Mouse (Mus musculus): ENCODE data around the gene Stk11. TPM values are rescaled to one million over a fixed set of nuclear protein-coding genes. Genes with fewer than 3 reads are reported as not detected.

The Stk11 gene
- total and polyA plus RNA-seq, 2 experiments from 2014 or later: 15.0 to 86.4 TPM

DNA sequence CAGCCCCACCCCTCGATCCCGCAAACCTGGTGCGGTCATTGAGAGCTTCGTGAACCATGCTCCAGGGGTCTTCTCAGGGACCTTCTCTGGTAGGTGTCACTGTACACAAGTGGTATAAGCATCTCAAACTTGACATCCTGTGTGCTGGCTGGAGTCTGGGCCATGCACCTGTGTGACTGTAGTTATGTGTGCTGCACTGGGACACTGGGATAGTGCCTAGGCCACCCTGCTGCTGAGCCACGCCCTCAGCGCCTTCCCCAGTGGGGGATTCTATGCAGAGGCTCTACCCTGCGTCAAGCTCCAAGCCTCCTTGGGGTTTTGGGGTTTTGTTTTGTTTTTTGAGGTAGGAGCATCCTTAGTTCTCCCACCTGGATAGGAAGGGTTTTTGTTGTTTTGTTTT, 38.8 kb downstream of the Stk11 start:
- 75% methylated on average over 7 of the region's 7 CpGs for WGBS
- peaks cover 40% of the 10 kb centered on the region for H3K36me3 ChIP-seq (ENCODE audit: insufficient read depth, low read length)
- H3K4me3 ChIP-seq (ENCODE audit: low read length): no peak overlapping the region
- H3K4me2 ChIP-seq (ENCODE audit: low read depth, low read length): no peak overlapping the region
- H3K27ac ChIP-seq: peak overlapping the region; percentile 96; the same call in 1 of the 2 replicates
- no peaks in the 10 kb centered on the region for H3K27me3 ChIP-seq (ENCODE audit: insufficient read depth, low read length)
- no peaks in the 10 kb centered on the region for H3K9me3 ChIP-seq (ENCODE audit: low read length)
- peaks cover 19% of the 10 kb centered on the region; the same call in 1 of the 2 replicates for H3K4me1 ChIP-seq (ENCODE audit: insufficient read depth, low read length)
- TF ChIP-seq CTCF (IDR thresholded peaks at IDR 0.05; ENCODE audit: low read depth): no peak
- DNase-seq (ENCODE audit: low spot score) (no peak), ATAC-seq (no peak)
- H3K9ac ChIP-seq (replicated peaks; ENCODE audit: low read length): no peak overlapping the region

DNA sequence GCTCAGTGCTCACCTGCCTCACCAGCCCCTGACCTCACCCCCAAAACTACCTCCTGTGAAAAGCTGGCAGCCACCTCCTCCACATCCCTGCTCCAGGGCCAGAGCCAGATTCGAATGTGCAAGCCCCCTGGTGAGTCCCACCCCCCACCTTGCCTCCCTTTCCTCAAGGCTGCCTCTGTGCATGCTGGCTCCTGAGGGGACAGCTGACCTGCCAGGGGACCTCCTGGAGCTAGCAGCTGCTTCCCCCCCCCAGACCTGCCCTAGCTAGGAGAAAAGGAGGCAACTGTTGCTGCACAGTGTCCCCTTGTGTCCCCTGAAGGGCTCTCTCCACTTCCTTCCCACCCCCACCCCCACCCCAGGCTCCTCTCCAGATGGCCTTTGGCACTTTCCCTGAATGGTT, 39.7 kb downstream of the Stk11 start:
- TF ChIP-seq CTCF (IDR thresholded peaks at IDR 0.05; ENCODE audit: low read depth): no peak
- H3K27ac ChIP-seq: peak overlapping the region; percentile 96
- WGBS: 13% methylated on average over 1 of the region's 1 CpGs
- no peak overlapping the region for H3K9ac ChIP-seq (replicated peaks; ENCODE audit: low read length)
- peaks cover 22% of the 10 kb centered on the region for H3K4me1 ChIP-seq (ENCODE audit: insufficient read depth, low read length)
- H3K4me2 ChIP-seq (ENCODE audit: low read depth, low read length): no peak overlapping the region
- H3K36me3 ChIP-seq (ENCODE audit: insufficient read depth, low read length): peaks cover 40% of the 10 kb centered on the region
- H3K4me3 ChIP-seq (ENCODE audit: low read length): no peak overlapping the region
- no peaks in the 10 kb centered on the region for H3K27me3 ChIP-seq (ENCODE audit: insufficient read depth, low read length)
- no peak for ATAC-seq
- DNase-seq (ENCODE audit: low spot score): no peak
- H3K9me3 ChIP-seq (ENCODE audit: low read length): no peaks in the 10 kb centered on the region

DNA sequence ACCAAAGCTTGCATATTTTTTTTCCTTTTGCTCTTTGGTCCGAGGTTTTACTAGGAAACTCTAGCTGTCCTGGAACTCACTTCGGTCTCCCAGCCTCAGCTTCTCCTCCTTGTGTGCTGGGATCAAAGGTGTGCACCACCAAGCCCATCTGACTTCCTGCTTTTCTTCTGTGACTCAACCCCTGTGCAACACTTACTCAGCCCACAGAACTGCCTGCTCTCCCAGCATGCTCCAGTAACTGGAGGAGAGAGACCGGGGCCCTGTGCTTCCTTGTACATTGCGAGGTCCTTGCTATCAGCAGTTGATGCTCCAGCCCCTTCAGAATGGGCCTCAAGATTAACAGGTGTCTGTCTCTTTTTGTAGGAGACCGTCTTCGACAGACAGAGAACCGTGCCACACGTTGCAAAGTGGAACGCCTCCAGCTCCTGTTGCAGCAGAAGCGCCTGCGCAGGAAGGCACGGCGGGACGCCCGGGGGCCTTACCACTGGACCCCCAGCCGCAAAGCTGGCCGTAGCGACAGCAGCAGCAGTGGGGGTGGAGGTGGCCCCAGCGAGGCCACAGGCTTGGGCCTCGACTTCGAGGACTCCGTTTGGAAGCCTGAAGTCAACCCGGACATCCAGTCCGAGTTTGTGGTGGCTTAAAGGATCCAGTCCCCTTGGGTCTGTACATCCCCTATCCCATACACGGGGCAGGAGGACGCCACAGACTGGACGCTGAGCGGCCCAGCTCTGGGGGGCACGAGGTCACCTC, 40.6 kb downstream of the Stk11 start:
- Histone ChIP-seq H3K27me3 (ENCODE audit: insufficient read depth, low read length) (no peaks in the 10 kb centered on the region), H3K9ac (replicated peaks; ENCODE audit: low read length) (no peak overlapping the region; the same call in 1 of the 2 replicates), H3K4me3 (ENCODE audit: low read length) (no peak overlapping the region), H3K27ac (peak overlapping the region; percentile 96), H3K36me3 (ENCODE audit: insufficient read depth, low read length) (peaks cover 40% of the 10 kb centered on the region), H3K4me1 (ENCODE audit: insufficient read depth, low read length) (peaks cover 30% of the 10 kb centered on the region), H3K4me2 (ENCODE audit: low read depth, low read length) (no peak overlapping the region), H3K9me3 (ENCODE audit: low read length) (no peaks in the 10 kb centered on the region)
- WGBS: 79% methylated on average over 29 of the region's 29 CpGs
- ATAC-seq: no peak
- no peak for TF ChIP-seq CTCF (IDR thresholded peaks at IDR 0.05; ENCODE audit: low read depth)
- no peak for DNase-seq (ENCODE audit: low spot score)

DNA sequence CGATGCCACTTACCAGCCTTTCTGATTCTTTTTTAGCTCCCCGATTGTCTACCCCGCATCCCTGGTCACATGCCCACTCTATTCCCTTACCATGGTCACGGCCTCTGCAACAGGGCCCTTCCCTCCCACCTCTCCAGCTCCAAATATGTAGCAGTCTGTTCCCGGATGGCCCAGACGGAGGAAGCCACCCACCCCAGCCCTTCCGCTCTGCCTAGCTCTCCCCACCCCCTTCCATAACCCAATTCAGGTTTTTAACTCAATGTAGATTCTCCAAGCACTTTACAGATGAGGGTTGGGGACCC, 41.1 kb downstream of the Stk11 start:
- WGBS: 43% methylated on average over 7 of the region's 7 CpGs
- H3K9me3 ChIP-seq (ENCODE audit: low read length): no peaks in the 10 kb centered on the region
- no peak overlapping the region; the same call in 1 of the 2 replicates for H3K9ac ChIP-seq (replicated peaks; ENCODE audit: low read length)
- H3K27me3 ChIP-seq (ENCODE audit: insufficient read depth, low read length): no peaks in the 10 kb centered on the region
- H3K36me3 ChIP-seq (ENCODE audit: insufficient read depth, low read length): peaks cover 40% of the 10 kb centered on the region
- peaks cover 30% of the 10 kb centered on the region for H3K4me1 ChIP-seq (ENCODE audit: insufficient read depth, low read length)
- no peak overlapping the region for H3K4me2 ChIP-seq (ENCODE audit: low read depth, low read length)
- TF ChIP-seq CTCF (IDR thresholded peaks at IDR 0.05; ENCODE audit: low read depth): no peak
- DNase-seq (ENCODE audit: low spot score) (no peak), ATAC-seq (no peak)
- peak overlapping the region; percentile 96 for H3K27ac ChIP-seq
- no peak overlapping the region for H3K4me3 ChIP-seq (ENCODE audit: low read length)

DNA sequence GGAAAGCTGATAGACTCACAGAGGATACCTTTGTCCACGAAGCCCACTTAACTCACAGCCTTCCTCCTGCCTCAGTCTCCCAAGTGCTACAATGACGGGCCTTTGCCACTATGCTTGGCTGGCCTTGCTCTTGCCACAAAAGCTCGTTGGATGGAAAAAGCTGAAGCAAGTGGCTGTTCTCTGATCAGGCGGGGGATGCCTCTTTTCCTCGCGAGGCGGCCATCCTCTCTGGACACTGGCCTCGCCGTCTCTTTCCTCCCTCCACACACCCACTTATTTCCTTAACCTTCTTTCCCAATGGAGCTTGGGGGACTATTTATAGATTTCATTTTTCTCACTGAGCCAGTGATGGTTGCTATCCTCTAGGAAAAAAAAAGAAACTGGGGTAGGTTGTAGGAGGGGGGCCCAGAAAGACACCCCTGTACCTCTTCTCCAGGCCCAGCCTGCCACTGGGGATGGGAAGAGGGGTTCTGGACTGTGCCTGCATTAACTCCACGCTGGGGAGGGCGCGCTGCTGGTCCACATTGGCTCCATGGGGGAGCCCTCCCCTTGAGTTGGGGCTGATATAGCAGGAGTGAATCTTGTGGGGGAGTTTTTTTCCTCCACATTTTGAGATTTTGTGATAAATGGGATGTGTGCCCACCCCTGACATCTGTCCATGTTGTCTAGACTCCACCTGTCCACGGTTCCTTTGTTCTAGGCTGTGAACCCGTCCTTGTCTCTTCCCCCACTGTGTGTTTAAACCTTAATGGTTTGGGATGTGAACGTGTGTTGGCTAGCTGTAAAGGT, 41.7 kb downstream of the Stk11 start:
- 0 out of 2 replicates have a peak overlapping the region, but pooled peaks have one; percentile 9 for H3K9ac ChIP-seq (replicated peaks; ENCODE audit: low read length)
- DNase-seq (ENCODE audit: low spot score) (peak; percentile 46), ATAC-seq (no peak)
- no peak overlapping the region for H3K4me2 ChIP-seq (ENCODE audit: low read depth, low read length)
- WGBS: 36% methylated on average over 15 of the region's 15 CpGs
- peaks cover 40% of the 10 kb centered on the region for H3K36me3 ChIP-seq (ENCODE audit: insufficient read depth, low read length)
- H3K9me3 ChIP-seq (ENCODE audit: low read length): no peaks in the 10 kb centered on the region
- H3K4me1 ChIP-seq (ENCODE audit: insufficient read depth, low read length): peaks cover 24% of the 10 kb centered on the region
- H3K4me3 ChIP-seq (ENCODE audit: low read length): no peak overlapping the region
- no peaks in the 10 kb centered on the region for H3K27me3 ChIP-seq (ENCODE audit: insufficient read depth, low read length)
- no peak for TF ChIP-seq CTCF (IDR thresholded peaks at IDR 0.05; ENCODE audit: low read depth)
- peak overlapping the region; percentile 96 for H3K27ac ChIP-seq

DNA sequence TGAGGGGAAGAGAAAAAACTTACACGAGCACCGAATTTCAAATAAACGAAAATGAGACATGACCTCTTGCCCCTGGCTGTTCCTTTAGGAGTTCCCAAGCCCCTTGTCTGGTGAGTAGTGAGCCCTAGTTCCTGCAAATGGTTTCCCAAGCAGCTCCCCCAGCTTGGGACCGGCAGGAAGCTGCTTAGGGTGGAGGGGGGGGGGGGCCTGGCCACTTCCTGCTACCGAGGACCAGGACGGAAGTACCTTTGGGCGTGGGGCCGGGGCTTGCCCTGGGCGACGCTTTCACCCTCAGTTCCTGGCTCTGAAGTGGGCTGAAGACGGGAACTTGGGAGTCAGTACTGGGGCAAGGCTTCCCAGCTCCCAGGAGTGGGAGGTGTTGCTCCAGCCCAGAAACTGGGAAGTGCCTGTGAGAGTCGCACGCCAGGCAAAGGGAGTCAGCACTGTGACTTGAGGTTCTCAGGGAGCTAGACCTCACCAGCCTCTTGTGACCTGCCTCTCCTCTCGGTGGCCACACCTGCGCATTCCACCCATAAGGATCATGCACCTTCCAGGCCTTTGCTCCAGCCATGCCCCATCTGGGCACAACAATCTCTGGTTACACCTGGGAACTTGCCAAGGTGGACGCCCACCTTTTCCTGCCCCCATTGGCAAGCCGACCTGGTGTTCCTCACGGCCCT, 42.8 kb downstream of the Stk11 start:
- no peaks in the 10 kb centered on the region for H3K9me3 ChIP-seq (ENCODE audit: low read length)
- H3K4me2 ChIP-seq (ENCODE audit: low read depth, low read length): no peak overlapping the region
- no peak for TF ChIP-seq CTCF (IDR thresholded peaks at IDR 0.05; ENCODE audit: low read depth)
- no peaks in the 10 kb centered on the region for H3K27me3 ChIP-seq (ENCODE audit: insufficient read depth, low read length)
- ATAC-seq: no peak
- no peak overlapping the region for H3K4me3 ChIP-seq (ENCODE audit: low read length)
- no peak overlapping the region for H3K9ac ChIP-seq (replicated peaks; ENCODE audit: low read length)
- H3K4me1 ChIP-seq (ENCODE audit: insufficient read depth, low read length): peaks cover 13% of the 10 kb centered on the region
- DNase-seq (ENCODE audit: low spot score): peak; percentile 43
- WGBS: 19% methylated on average over 18 of the region's 18 CpGs
- peak overlapping the region; percentile 96 for H3K27ac ChIP-seq
- H3K36me3 ChIP-seq (ENCODE audit: insufficient read depth, low read length): peaks cover 35% of the 10 kb centered on the region

All from hindbrain, postnatal 0 days (tissue).